ENCODE assay signal across 8 mouse cellular contexts in genomic region chr2:32537360-32537905, GRCm38 (mm10). TPM values are rescaled to one million over a fixed set of nuclear protein-coding genes. Genes with fewer than 3 reads are reported as not detected.
DNase-seq lines count a peak whose midpoint lies in the region; ATAC-seq and TF ChIP-seq lines count a peak whose summit lies in the region.

No protein-coding gene starts in this region.

- peak overlapping the region; percentile 84 for H3K4me2 ChIP-seq in forebrain, embryonic 13.5 days
- H3K4me2 ChIP-seq in stomach, postnatal 0 days (replicated peaks; ENCODE audit: low read depth), result peak overlapping the region; percentile 60

- H3K4me3 ChIP-seq in forebrain, embryonic 13.5 days, result peak overlapping the region; percentile 93
- H3K4me3 ChIP-seq in kidney, adult 2 months (ENCODE audit: insufficient read depth, low read depth, low read length), result peak overlapping the region; percentile 74
- H3K4me3 ChIP-seq in stomach, postnatal 0 days (ENCODE audit: low read depth, low read length), result peak overlapping the region; percentile 80

- no peak for TF ChIP-seq POLR2A in kidney, adult 2 months (IDR thresholded peaks at IDR 0.05; ENCODE audit: low read depth, low read length)

- no peaks in the 10 kb centered on the region for H3K27me3 ChIP-seq in forebrain, embryonic 13.5 days
- no peaks in the 10 kb centered on the region for H3K27me3 ChIP-seq in kidney, adult 2 months (replicated peaks; ENCODE audit: control insufficient read depth, insufficient read depth, low read length)
- H3K27me3 ChIP-seq in stomach, postnatal 0 days (ENCODE audit: control insufficient read depth, insufficient read depth, low read length), result no peaks in the 10 kb centered on the region

- no peak for TF ChIP-seq CTCF in kidney, adult 2 months (conservative IDR thresholded peaks at IDR 0.05; ENCODE audit: insufficient read depth, insufficient read length, low read depth, low read length)
- no peak for TF ChIP-seq CTCF in stomach, postnatal 0 days (IDR thresholded peaks at IDR 0.05; ENCODE audit: low read depth)

- H3K36me3 ChIP-seq in forebrain, embryonic 13.5 days (ENCODE audit: poor library complexity, severe bottlenecking), result no peaks in the 10 kb centered on the region
- H3K36me3 ChIP-seq in kidney, adult 2 months (ENCODE audit: control insufficient read depth, insufficient read depth, low read length), result no peaks in the 10 kb centered on the region
- H3K36me3 ChIP-seq in stomach, postnatal 0 days (ENCODE audit: control insufficient read depth, insufficient read depth, low read length), result no peaks in the 10 kb centered on the region

- 11% methylated on average over 9 of the region's 9 CpGs for WGBS in forebrain, embryonic 13.5 days
- 7% methylated on average over 9 of the region's 9 CpGs for WGBS in kidney, adult 2 months
- WGBS in stomach, postnatal 0 days, result 17% methylated on average over 9 of the region's 9 CpGs

- no peak overlapping the region for H3K27ac ChIP-seq in forebrain, embryonic 13.5 days
- peak overlapping the region; percentile 97 for H3K27ac ChIP-seq in kidney, adult 2 months (ENCODE audit: insufficient read depth, low read depth, low read length)
- H3K27ac ChIP-seq in stomach, postnatal 0 days (replicated peaks), result peak overlapping the region; percentile 99

- H3K9me3 ChIP-seq in forebrain, embryonic 13.5 days (replicated peaks), result no peaks in the 10 kb centered on the region
- no peaks in the 10 kb centered on the region for H3K9me3 ChIP-seq in stomach, postnatal 0 days (ENCODE audit: control insufficient read depth, low read length)

- no peak for ATAC-seq in forebrain, embryonic 13.5 days
- ATAC-seq in stomach, postnatal 0 days (ENCODE audit: low FRiP score, low TSS enrichment), result no peak

- TF ChIP-seq EP300 in stomach, postnatal 0 days (optimal IDR thresholded peaks at IDR 0.05), result no peak

- peak overlapping the region; percentile 92 for H3K9ac ChIP-seq in forebrain, embryonic 13.5 days
- H3K9ac ChIP-seq in stomach, postnatal 0 days (ENCODE audit: low read length), result peak overlapping the region; percentile 93

- DNase-seq in spleen, postnatal 36 days (ENCODE audit: low spot score in 2 of 2), result peak; percentile 68 to 79
- DNase-seq in spleen, postnatal 14 days (ENCODE audit: low spot score in 2 of 2), result no peak
- DNase-seq in kidney, adult 2 months, result peak; percentile 78
- peak; percentile 40 for DNase-seq in lung, postnatal 36 days
- DNase-seq in stomach, postnatal 0 days (ENCODE audit: low spot score), result peak; percentile 62
- no peak for DNase-seq in right cerebral cortex, postnatal 36 days (ENCODE audit: low spot score in 2 of 2)
- DNase-seq in gastrocnemius, adult 18-20 months (ENCODE audit: low spot score), result no peak

- peaks cover 57% of the 10 kb centered on the region for H3K4me1 ChIP-seq in forebrain, embryonic 13.5 days
- H3K4me1 ChIP-seq in kidney, adult 2 months (ENCODE audit: control insufficient read depth, insufficient read depth, low read length), result peaks cover 45% of the 10 kb centered on the region
- H3K4me1 ChIP-seq in stomach, postnatal 0 days (replicated peaks; ENCODE audit: control insufficient read depth, insufficient read depth), result peaks cover 20% of the 10 kb centered on the region

RNA-seq across cellular contexts. Expression of gene Fam102a, which starts 2.3 kb away (rescaled TPM):
- polyA plus RNA-seq in forebrain, embryonic 13.5 days (2015; fragmentation: Nextera tagmentation; extraction: Ambion mirVana), result 4.5 and 5.2 TPM in 2 replicates
- polyA plus RNA-seq in kidney, adult 2 months (2012; rRNA removed), result 39.0 and 40.2 TPM in 2 replicates
- 16.6 and 20.2 TPM in 2 replicates for polyA plus RNA-seq in stomach, postnatal 0 days (2015; fragmentation: Nextera tagmentation; extraction: Ambion mirVana)
- 1 to 10 TPM; 2.0 to 2.6 TPM for total RNA-seq in gastrocnemius, adult 18-20 months (2021)

RNA-seq across cellular contexts. Expression of gene Dpm2, which starts 33.2 kb away (rescaled TPM):
- 127 and 129 TPM in 2 replicates for polyA plus RNA-seq in forebrain, embryonic 13.5 days (2015; fragmentation: Nextera tagmentation; extraction: Ambion mirVana)
- 120 and 138 TPM in 2 replicates for polyA plus RNA-seq in kidney, adult 2 months (2012; rRNA removed)
- 87.5 and 91.8 TPM in 2 replicates for polyA plus RNA-seq in stomach, postnatal 0 days (2015; fragmentation: Nextera tagmentation; extraction: Ambion mirVana)
- 10 to 100 TPM; 11.7 to 12.6 TPM for total RNA-seq in gastrocnemius, adult 18-20 months (2021)

RNA-seq across cellular contexts. Expression of gene Pip5kl1, which starts 37.2 kb away (rescaled TPM):
- polyA plus RNA-seq in forebrain, embryonic 13.5 days (2015; fragmentation: Nextera tagmentation; extraction: Ambion mirVana), result 1.7 and 3.4 TPM in 2 replicates
- polyA plus RNA-seq in kidney, adult 2 months (2012; rRNA removed), result 0.14 TPM in 1 of 2 replicates, not detected in the other
- polyA plus RNA-seq in stomach, postnatal 0 days (2015; fragmentation: Nextera tagmentation; extraction: Ambion mirVana), result 0.08 and 0.18 TPM in 2 replicates
- total RNA-seq in gastrocnemius, adult 18-20 months (2021), result not detected

RNA-seq across cellular contexts. Expression of gene 9430097D07Rik, which starts 38.1 kb away (rescaled TPM):
- polyA plus RNA-seq in forebrain, embryonic 13.5 days (2015; fragmentation: Nextera tagmentation; extraction: Ambion mirVana), result 0.18 and 0.39 TPM in 2 replicates
- polyA plus RNA-seq in kidney, adult 2 months (2012; rRNA removed), result not detected in 2 replicates
- polyA plus RNA-seq in stomach, postnatal 0 days (2015; fragmentation: Nextera tagmentation; extraction: Ambion mirVana), result not detected in 2 replicates
- not detected for total RNA-seq in gastrocnemius, adult 18-20 months (2021)

RNA-seq across cellular contexts. Expression of gene St6galnac4, which starts 49.5 kb away (rescaled TPM):
- polyA plus RNA-seq in forebrain, embryonic 13.5 days (2015; fragmentation: Nextera tagmentation; extraction: Ambion mirVana), result 14.5 and 16.5 TPM in 2 replicates
- polyA plus RNA-seq in kidney, adult 2 months (2012; rRNA removed), result 7.0 and 7.2 TPM in 2 replicates
- polyA plus RNA-seq in stomach, postnatal 0 days (2015; fragmentation: Nextera tagmentation; extraction: Ambion mirVana), result 7.4 and 7.7 TPM in 2 replicates
- 10 to 100 TPM; 13.5 to 19.8 TPM for total RNA-seq in gastrocnemius, adult 18-20 months (2021)

Comparison
In these comparisons a context has a peak if more than half of its experiments do, and no peak if none do; other contexts are left out.
1. DNase-seq: peak in spleen, postnatal 36 days (2 of 2), kidney, adult 2 months (single experiment), lung, postnatal 36 days (single experiment) and stomach, postnatal 0 days (single experiment); none in spleen, postnatal 14 days (0 of 2), right cerebral cortex, postnatal 36 days (0 of 2) and gastrocnemius, adult 18-20 months (single experiment).
2. Peak in every context shown above with its lines, with median percentiles within 50 percentile points of each other: H3K4me3 ChIP-seq.